Mouse (Mus musculus): ENCODE data around the gene Gm9844.

- TF ChIP-seq CTCF (IDR thresholded peaks at IDR 0.05; ENCODE audit: borderline replicate concordance, extremely low read depth, insufficient read depth, insufficient read length), result no peak
- no peak for TF ChIP-seq POLR2A (IDR thresholded peaks at IDR 0.05; ENCODE audit: borderline replicate concordance, extremely low read depth, insufficient read depth, insufficient read length, poor library complexity, severe bottlenecking)
Measured at GRCm38 (mm10) chr7:24862853-24863252, 840 bp downstream of the Gm9844 start.
